Mouse (Mus musculus) heart, embryonic 11.5 days (tissue): Measurements from ENCODE around the gene Nav2. TPM values are rescaled to one million over a fixed set of nuclear protein-coding genes. Genes with fewer than 3 reads are reported as not detected.

Experiments used
- ATAC-seq: fragments of 200-750 bp; cut with Nextera tagmentation; replicated peaks from 2 replicates; pipeline ENCODE4 v1.8.0; 2017; ENCODE audit warnings: moderate library complexity; ENCODE audit not compliant: insufficient number of reproducible peaks, low FRiP score, low TSS enrichment
- H3K27ac ChIP-seq: fragments of 300-500 bp; sonication (generic); 2 replicates; pipeline ENCODE4 v1.5.1; 2014; ENCODE audit warnings: mild to moderate bottlenecking, low read depth, low read length
- H3K27me3 ChIP-seq: fragments of 300-500 bp; sonication (generic); 2 replicates; pipeline ENCODE4 v1.6.1; 2014; ENCODE audit warnings: mild to moderate bottlenecking, low read length, mixed read lengths; ENCODE audit not compliant: control insufficient read depth, insufficient read depth
- H3K36me3 ChIP-seq: fragments of 300-500 bp; sonication (generic); 2 replicates; pipeline ENCODE4 v1.6.1; 2014; ENCODE audit warnings: mild to moderate bottlenecking, low read length, moderate library complexity, mixed read lengths; ENCODE audit not compliant: control insufficient read depth, insufficient read depth
- H3K4me1 ChIP-seq: fragments of 300-500 bp; sonication (generic); 2 replicates; pipeline ENCODE4 v1.6.1; 2014; ENCODE audit warnings: low read length; ENCODE audit not compliant: control insufficient read depth, insufficient read depth
- H3K4me2 ChIP-seq: fragments of 300-500 bp; sonication (generic); 2 replicates; pipeline ENCODE4 v1.6.1; 2014; ENCODE audit warnings: mild to moderate bottlenecking, moderate library complexity
- H3K4me3 ChIP-seq: fragments of 300-500 bp; sonication (generic); 2 replicates; pipeline ENCODE4 v1.5.1; 2014; ENCODE audit warnings: low read depth, low read length
- H3K9ac ChIP-seq: fragments of 300-500 bp; sonication (generic); 2 replicates; pipeline ENCODE4 v1.6.1; 2014; ENCODE audit warnings: mild to moderate bottlenecking, low read depth, low read length, moderate library complexity
- H3K9me3 ChIP-seq: fragments of 300-500 bp; sonication (generic); replicated peaks from 2 replicates; pipeline ENCODE4 v1.6.1; 2016; ENCODE audit warnings: low read length; ENCODE audit not compliant: control insufficient read depth
- WGBS: fragments of 180-500 bp; shearing (Covaris S2); extraction: QIAGEN DNeasy Blood & Tissue Kit; methylation state at CpG from one replicate; pipeline ENCODE4 v1.1.7; 2014; ENCODE audit not compliant: insufficient replicate concordance; 5-methylcytosine and 5-hydroxymethylcytosine counted together
- polyA plus RNA-seq: library from polyadenylated mRNA; unstranded; fragments of >200 nt; fragmentation: Nextera tagmentation; extraction: Ambion mirVana; gene quantifications from 2 replicates; pipeline ENCODE4 v1.2.1, GENCODE M21; 2014

The Nav2 gene
- polyA plus RNA-seq, 1 experiment from 2014 or later: 32.2 TPM

DNA sequence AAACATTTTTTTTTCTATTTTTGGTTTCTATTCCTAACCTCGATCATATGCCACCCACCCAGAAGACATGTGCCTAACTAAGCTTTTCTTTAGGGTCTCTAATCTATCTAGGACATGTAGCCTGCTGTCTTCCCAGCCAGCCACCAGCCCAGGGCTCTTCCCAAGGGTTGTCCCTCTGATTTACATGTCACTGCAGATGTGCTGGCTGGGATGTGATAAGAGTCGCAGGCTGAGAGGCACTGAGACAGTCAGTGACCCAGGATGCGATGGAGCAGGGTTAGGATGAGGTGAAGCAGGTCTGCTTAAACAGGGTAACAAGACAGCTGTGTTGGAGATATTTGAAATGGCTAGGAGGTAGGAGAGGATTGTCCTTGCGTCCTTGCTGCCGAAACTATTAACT, 401.2 kb downstream of the Nav2 start:
- Histone ChIP-seq H3K27ac (no peak overlapping the region), H3K9ac (no peak overlapping the region), H3K4me3 (no peak overlapping the region), H3K9me3 (no peaks in the 10 kb centered on the region), H3K4me1 (no peaks in the 10 kb centered on the region), H3K4me2 (no peak overlapping the region), H3K27me3 (peaks cover 3% of the 10 kb centered on the region; the same call in 1 of the 2 replicates), H3K36me3 (no peaks in the 10 kb centered on the region)
- WGBS: 53% methylated on average over 5 of the region's 5 CpGs
- ATAC-seq: no peak

DNA sequence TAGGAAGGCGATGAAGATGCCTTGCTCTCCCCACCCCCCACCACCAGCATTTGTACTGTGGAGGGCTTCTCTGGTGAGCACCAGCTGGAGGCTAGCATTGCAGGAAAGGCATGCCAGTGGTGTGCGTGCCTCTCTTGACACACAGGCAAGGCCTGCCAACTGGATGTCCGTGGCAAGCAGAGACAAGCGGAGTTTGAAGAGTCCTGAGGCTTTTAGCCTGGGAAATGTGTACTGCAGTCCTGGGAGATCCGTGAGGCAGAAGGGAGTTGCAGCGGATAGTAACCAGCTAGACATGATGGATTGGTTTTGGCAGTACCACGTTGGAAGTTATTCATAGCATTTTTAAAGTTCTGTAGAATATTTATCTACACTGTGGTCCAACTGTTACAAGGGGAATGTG, 405.4 kb downstream of the Nav2 start:
- Histone ChIP-seq H3K27ac (no peak overlapping the region), H3K9ac (no peak overlapping the region), H3K4me3 (no peak overlapping the region), H3K9me3 (no peaks in the 10 kb centered on the region), H3K4me1 (no peaks in the 10 kb centered on the region), H3K4me2 (no peak overlapping the region), H3K36me3 (no peaks in the 10 kb centered on the region), H3K27me3 (no peaks in the 10 kb centered on the region)
- no peak for ATAC-seq
- 75% methylated on average over 7 of the region's 7 CpGs for WGBS

DNA sequence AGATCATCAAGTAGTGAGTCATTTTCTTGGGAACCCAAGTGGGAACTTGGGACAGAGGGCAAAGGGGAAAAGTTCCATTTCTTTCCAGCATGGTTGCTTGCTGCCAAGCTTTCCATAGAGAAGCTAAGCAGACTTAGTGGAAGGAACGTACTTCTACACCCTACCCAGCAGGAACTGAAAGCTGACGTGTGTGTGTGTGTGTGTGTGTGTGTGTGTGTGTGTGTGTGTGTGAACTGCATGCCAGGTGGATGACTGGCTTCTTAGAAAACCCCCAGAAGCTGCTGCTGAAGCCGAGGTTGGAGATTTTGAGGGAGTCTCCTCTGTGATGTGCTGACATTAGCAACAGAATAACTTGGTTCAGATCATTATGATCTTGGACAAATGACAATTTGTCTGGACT, 406.5 kb downstream of the Nav2 start:
- 75% methylated on average over 3 of the region's 3 CpGs for WGBS
- Histone ChIP-seq H3K9ac (no peak overlapping the region), H3K36me3 (no peaks in the 10 kb centered on the region), H3K4me1 (no peaks in the 10 kb centered on the region), H3K4me3 (no peak overlapping the region), H3K27me3 (no peaks in the 10 kb centered on the region), H3K27ac (no peak overlapping the region), H3K9me3 (no peaks in the 10 kb centered on the region), H3K4me2 (no peak overlapping the region)
- no peak for ATAC-seq

DNA sequence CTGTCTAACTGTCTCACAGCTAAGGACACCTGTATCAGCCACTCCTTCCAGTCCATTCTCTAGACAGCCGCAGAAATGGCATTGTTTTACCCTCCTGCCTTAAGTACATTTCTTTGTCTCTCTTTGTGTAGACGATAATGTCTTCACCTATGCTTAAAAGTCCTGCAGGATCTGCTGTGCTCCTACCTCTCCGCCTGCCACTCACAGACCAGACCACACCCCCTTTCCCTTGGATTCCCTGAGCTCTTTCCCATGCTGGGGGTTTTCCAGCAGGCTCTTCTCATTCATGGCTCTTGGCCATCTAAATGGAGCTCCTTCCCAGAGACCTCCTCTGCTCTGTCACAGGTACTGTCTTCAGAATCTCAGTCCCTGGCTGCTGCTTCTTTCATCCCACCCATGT, 408.1 kb downstream of the Nav2 start:
- no peak overlapping the region for H3K4me2 ChIP-seq
- H3K9ac ChIP-seq: no peak overlapping the region
- H3K27me3 ChIP-seq: no peaks in the 10 kb centered on the region
- peaks cover 10% of the 10 kb centered on the region; the same call in 1 of the 2 replicates for H3K4me1 ChIP-seq
- no peaks in the 10 kb centered on the region for H3K36me3 ChIP-seq
- no peak for ATAC-seq
- H3K27ac ChIP-seq: no peak overlapping the region
- no peaks in the 10 kb centered on the region for H3K9me3 ChIP-seq
- H3K4me3 ChIP-seq: no peak overlapping the region
- 57% methylated on average over 3 of the region's 3 CpGs for WGBS

DNA sequence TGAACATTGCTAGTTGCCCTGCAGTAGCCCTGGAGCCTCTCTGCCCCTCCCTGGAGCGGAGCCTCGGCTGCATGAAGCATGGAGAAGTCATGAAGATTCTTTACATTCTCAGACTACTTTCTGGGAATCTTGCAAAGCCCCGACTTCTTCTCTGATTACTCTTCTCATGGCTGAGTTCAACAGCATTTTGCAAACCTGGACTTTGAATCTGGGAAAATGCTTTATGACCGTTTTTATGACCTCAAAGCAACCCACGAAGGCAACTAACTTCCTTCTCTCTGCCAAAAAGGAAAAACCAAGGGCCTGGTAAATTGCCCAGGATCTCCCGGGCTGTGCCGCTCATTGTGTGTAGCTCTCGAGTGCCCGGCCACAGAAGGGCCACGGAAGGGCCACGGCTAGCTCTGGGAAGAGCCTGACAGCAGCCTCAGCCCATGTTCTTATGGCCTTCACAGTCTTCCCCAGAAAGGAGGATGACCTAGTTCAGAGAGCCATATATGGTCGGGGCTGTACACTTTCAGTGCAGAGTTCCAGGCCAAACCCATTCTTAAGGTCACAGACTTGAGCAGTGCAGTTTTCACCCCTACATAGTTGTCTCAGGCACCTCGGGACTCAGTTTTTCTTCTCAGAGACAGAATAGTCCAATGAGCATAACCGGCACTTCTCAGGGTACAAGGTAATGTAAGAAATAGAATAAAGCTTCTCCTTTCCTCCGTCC, 409.8 kb downstream of the Nav2 start:
- ATAC-seq: no peak
- Histone ChIP-seq H3K9ac (no peak overlapping the region), H3K4me2 (no peak overlapping the region), H3K27ac (no peak overlapping the region), H3K27me3 (no peaks in the 10 kb centered on the region), H3K4me1 (peaks cover 10% of the 10 kb centered on the region; the same call in 1 of the 2 replicates), H3K9me3 (no peaks in the 10 kb centered on the region), H3K4me3 (no peak overlapping the region), H3K36me3 (no peaks in the 10 kb centered on the region)
- 74% methylated on average over 15 of the region's 15 CpGs for WGBS

DNA sequence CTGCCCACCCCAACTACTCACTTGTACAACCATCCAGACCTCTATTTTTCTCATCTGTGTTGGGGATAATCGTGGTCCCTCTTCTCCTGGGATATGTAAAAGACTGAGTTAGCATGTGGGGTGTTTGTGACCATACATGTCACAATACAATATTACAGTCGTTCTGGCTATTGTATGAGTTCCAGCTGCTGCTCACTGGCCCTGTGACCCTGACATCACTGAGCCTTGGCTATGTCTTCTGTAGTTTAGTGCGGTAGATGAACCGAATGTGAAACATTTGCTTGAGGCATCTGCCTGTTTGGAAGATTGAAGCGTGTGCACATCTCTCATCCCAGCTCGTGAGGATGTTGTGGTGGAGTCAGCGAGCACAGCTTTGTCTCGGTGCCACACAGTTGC, 410.4 kb downstream of the Nav2 start:
- no peak for ATAC-seq
- no peaks in the 10 kb centered on the region for H3K27me3 ChIP-seq
- 83% methylated on average over 8 of the region's 8 CpGs for WGBS
- H3K27ac ChIP-seq: no peak overlapping the region
- no peak overlapping the region for H3K4me2 ChIP-seq
- peaks cover 10% of the 10 kb centered on the region; the same call in 1 of the 2 replicates for H3K4me1 ChIP-seq
- H3K4me3 ChIP-seq: no peak overlapping the region
- no peaks in the 10 kb centered on the region for H3K36me3 ChIP-seq
- H3K9me3 ChIP-seq: no peaks in the 10 kb centered on the region
- H3K9ac ChIP-seq: no peak overlapping the region

DNA sequence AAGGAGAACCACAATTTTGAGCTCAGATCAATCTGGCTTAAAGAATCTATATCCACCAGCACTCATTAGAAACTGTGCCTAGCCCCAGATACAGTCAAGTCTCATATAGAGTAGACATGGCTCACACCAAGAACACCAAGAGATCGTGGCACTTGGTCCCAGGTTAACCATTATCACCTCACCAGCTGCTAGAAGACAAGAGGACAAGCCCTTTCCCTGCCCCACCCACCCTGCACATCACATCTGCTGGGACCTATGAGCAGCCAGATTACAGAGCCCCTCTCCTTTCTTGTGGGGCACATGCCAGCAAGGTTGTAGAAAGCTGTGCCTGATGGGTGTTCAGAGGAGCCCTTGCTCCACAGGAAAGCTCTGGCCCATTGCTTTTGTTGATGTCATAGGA, 411.5 kb downstream of the Nav2 start:
- Histone ChIP-seq H3K4me1 (peaks cover 10% of the 10 kb centered on the region; the same call in 1 of the 2 replicates), H3K9me3 (no peaks in the 10 kb centered on the region), H3K4me3 (no peak overlapping the region), H3K9ac (no peak overlapping the region), H3K36me3 (no peaks in the 10 kb centered on the region), H3K27me3 (no peaks in the 10 kb centered on the region), H3K27ac (no peak overlapping the region), H3K4me2 (no peak overlapping the region)
- no peak for ATAC-seq
- WGBS: 70% methylated on average over 1 of the region's 1 CpGs

DNA sequence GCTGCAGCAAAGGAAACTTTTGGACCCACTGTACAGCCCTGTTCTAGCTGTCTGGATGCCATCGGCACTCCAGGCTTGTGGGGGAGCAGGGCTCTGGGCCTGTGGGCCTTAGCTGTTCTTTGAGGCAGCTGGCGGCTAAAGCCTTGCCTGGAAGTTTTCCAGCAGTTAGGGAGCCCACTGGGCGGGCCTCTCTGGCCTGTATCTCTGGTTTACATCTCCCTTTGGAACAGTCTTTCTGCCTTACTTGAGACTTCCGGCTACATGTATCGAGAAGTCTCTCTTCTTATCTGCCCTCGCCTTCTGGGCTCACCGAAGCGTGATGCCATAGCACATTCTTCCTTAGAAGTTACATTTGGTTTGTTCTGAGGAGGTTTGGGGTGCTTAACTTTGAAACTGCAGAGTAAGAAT, 412.6 kb downstream of the Nav2 start:
- Histone ChIP-seq H3K27ac (no peak overlapping the region), H3K9ac (no peak overlapping the region), H3K4me1 (peaks cover 10% of the 10 kb centered on the region; the same call in 1 of the 2 replicates), H3K4me2 (no peak overlapping the region), H3K4me3 (no peak overlapping the region), H3K36me3 (no peaks in the 10 kb centered on the region), H3K27me3 (no peaks in the 10 kb centered on the region), H3K9me3 (no peaks in the 10 kb centered on the region)
- 44% methylated on average over 8 of the region's 8 CpGs for WGBS
- no peak for ATAC-seq

DNA sequence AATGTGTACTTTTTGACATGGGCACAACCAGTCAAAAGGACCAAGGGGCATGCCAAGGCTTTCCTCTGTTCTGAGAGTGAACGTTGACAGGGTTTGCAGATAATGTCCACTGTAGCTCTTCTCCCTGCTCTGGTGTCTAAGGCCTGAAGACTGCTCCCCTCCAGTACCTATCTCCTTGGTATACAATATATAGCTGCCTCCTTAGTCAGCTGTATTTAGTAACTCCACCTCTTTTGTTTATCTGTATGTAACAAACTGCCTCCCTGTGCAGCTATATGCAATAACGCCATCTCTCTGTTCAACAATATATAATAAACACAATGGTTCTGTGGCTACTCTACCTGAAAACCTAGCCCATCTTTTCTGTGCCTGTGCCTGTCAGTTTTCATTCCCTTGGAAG, 413.7 kb downstream of the Nav2 start:
- H3K9ac ChIP-seq: no peak overlapping the region
- no peak for ATAC-seq
- H3K27me3 ChIP-seq: no peaks in the 10 kb centered on the region
- no peak overlapping the region for H3K4me2 ChIP-seq
- WGBS: 79% methylated on average over 2 of the region's 2 CpGs
- H3K36me3 ChIP-seq: no peaks in the 10 kb centered on the region
- peaks cover 15% of the 10 kb centered on the region for H3K4me1 ChIP-seq
- H3K4me3 ChIP-seq: no peak overlapping the region
- H3K27ac ChIP-seq: no peak overlapping the region
- H3K9me3 ChIP-seq: no peaks in the 10 kb centered on the region
